Mouse (Mus musculus) left cerebral cortex, postnatal 36 days (tissue): ENCODE data around the gene Epas1. TPM values are rescaled to one million over a fixed set of nuclear protein-coding genes. Genes with fewer than 3 reads are reported as not detected.

ENCODE experiments used
- DNase-seq, 2 experiments: peaks; one replicate each; pipeline ENCODE4 v3.0.0; 2021 to 2022; ENCODE audit warnings: low spot score in 2 of 2, mixed read lengths in 1 of 2
- intact Hi-C: fragments of 180-260 bp; cut with DNase I; formaldehyde crosslinking; loops from one replicate; pipeline ENCODE4 v1.15.1; 2025
- total RNA-seq, 2 experiments: library from RNA; stranded (reverse); gene quantifications; 2 replicates each; pipeline ENCODE4 v1.2.3; 2021

The Epas1 gene
- total RNA-seq, 2 experiments from 2014 or later: 82.2 to 94.0 TPM

GRCm38 (mm10) chr17:86822017-86822737 is 68.7 kb downstream of the Epas1 start:
- DNase-seq: no peak
- intact Hi-C loops: no loop called here

DNA sequence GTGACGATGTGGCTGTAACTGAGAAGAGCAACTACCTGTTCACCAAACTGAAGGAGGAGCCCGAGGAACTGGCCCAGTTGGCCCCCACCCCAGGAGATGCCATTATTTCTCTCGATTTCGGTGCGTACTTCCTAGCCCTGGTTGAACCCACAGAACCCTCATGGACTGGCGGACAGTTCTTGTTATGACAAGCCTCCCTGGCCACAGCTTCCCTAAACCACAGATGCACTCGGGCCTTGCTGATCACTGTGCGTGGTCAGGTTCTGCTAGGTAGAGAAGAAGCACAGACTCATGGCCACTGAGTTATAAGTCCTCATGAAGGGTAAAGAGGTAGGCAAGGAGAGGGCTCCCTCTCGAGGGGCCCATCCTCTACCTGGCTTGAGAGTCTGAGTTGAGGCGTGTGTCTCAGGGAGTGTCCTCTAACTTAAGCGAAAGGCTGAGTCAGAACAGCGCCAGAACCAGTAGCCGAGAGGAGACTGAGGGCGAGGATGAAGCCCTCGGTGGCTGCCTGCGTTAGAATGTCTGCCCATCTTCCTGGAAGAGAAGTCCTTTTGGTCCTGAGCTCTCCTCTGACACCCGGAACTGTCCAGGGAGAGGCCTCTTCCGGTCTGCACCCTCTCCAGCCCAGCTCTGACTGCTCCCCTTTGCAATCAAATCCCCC is 71.1 kb downstream of the Epas1 start:
- DNase-seq: no peak
- intact Hi-C loops: no loop called here

GRCm38 (mm10) chr17:86825163-86825902 is 71.8 kb downstream of the Epas1 start:
- no peak for DNase-seq
- intact Hi-C loops: no loop called here

DNA sequence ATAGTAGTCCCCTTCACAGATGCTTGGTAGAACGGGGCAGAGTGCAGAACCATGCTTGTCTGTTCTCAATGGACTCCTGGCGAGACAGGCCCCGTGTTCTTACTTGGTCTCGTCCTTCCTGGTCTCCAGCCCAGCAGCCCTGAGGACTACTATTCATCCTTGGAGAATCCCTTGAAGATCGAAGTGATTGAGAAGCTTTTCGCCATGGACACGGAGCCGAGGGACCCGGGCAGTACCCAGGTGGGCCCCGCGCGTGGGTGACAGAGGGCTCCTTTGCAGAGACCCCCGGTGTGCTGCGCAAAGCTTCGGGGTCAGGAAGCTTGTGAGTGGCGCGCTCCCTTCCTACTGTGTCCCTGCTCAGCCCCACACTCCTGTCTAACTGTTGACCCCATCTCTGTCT is 72.9 kb downstream of the Epas1 start:
- DNase-seq: no peak
- intact Hi-C loops: no loop called here

DNA sequence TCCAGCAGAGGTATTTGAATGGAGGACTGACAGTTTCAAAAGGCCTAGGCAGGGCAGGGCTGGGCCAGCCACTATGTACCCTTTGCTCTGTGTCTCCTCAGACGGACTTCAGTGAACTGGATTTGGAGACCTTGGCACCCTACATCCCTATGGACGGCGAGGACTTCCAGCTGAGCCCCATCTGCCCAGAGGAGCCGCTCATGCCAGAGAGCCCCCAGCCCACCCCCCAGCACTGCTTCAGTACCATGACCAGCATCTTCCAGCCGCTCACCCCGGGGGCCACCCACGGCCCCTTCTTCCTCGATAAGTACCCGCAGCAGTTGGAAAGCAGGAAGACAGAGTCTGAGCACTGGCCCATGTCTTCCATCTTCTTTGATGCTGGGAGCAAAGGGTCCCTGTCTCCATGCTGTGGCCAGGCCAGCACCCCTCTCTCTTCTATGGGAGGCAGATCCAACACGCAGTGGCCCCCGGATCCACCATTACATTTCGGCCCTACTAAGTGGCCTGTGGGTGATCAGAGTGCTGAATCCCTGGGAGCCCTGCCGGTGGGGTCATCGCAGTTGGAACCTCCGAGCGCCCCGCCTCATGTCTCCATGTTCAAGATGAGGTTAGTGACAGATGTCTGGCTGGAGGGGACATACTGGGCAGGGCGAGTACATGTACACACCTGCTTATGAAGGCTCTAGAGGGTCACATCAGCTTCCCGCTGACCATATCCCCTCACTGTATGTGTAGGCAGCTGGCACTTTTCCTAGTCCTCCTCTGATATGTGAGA is 74.1 kb downstream of the Epas1 start:
- intact Hi-C loops: no loop called here

GRCm38 (mm10) chr17:86828500-86828899 is 75.0 kb downstream of the Epas1 start:
- intact Hi-C loops: no loop called here
- DNase-seq: no peak

More for the DNA sequence above, 74.1 kb downstream of the Epas1 start:
- DNase-seq: no peak

- intact Hi-C loops: no loop called here
- no peak for DNase-seq
Observed at GRCm38 (mm10) chr17:86829383-86830175, 76.1 kb downstream of the Epas1 start.

- DNase-seq: no peak
- intact Hi-C loops: no loop called here
Observed at GRCm38 (mm10) chr17:86830893-86831292, 77.4 kb downstream of the Epas1 start.

GRCm38 (mm10) chr17:86832562-86833327 is 79.2 kb downstream of the Epas1 start:
- intact Hi-C loops: no loop called here
- no peak for DNase-seq

GRCm38 (mm10) chr17:86833945-86834344 is 80.4 kb downstream of the Epas1 start:
- intact Hi-C loops: no loop called here
- DNase-seq: no peak

DNA sequence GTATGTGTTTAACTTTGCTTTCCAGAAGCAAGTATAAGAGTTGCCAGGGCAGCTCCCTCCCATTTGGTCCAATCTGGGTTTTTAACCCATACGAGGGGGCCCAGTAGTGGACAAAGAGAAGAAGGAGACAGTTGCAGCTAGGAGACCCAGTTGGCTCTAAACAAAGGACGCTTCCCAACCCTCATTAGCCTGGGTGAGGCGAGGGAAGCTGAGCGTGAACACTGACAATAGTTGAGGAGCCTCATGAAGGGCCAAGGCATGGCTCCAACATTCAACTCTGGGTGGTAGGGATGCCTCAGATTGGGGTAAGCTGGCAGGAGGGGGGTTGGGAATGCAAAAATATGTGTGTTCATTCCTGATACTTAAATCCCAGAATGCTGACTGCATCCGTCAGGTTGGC is 85.8 kb downstream of the Epas1 start:
- intact Hi-C loops: no loop called here
- DNase-seq: no peak

GRCm38 (mm10) chr17:86850700-86851337 is 97.3 kb downstream of the Epas1 start:
- DNase-seq: no peak
- intact Hi-C loops: no loop called here

DNA sequence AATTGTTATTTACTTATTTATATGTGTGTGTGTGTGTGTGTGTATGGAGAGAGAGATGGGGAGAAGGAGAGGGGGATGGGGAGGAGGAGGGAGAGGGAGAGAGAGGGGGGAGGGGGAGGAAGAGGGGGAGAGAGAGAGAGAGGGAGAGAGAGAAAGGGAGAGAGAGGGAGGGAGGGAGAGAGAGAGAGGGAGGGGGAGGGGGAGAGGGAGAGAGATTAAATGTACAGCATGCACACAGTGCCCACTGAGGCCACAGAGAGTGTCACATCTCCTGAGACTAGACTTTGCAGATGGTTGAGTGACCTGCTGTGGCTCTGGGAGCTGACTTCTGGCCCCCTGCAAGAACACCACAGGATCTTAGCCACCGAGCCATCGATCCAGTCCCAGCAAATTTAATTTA is 98.3 kb downstream of the Epas1 start:
- DNase-seq: no peak
- intact Hi-C loops: no loop called here

DNA sequence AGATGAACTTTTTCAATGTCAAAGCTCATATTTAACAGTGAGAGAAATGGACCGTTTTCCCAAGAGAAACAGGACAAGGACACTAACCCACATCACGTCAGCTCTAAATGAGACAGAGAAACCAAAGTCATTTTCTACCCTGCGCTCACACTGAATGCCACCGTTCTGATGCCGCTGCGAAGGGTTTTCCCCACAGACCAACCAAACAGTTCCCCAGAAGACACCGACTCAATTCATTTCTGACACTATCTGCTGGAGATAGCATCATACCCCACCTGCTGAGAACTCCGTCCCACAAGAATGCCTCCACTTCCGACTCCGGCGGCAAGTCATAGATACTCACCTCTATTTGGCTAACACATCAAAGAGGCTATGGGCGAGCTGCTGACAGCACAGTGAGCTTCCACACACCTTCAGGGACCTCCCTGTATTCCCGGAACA is 99.1 kb downstream of the Epas1 start:
- DNase-seq: no peak
- intact Hi-C loops: no loop called here

GRCm38 (mm10) chr17:86870586-86870985 is 117.1 kb downstream of the Epas1 start:
- DNase-seq: no peak
- intact Hi-C loops: no loop called here

- intact Hi-C loops: no loop called here
- DNase-seq: no peak
Observed at GRCm38 (mm10) chr17:86872643-86873042, 119.1 kb downstream of the Epas1 start.

DNA sequence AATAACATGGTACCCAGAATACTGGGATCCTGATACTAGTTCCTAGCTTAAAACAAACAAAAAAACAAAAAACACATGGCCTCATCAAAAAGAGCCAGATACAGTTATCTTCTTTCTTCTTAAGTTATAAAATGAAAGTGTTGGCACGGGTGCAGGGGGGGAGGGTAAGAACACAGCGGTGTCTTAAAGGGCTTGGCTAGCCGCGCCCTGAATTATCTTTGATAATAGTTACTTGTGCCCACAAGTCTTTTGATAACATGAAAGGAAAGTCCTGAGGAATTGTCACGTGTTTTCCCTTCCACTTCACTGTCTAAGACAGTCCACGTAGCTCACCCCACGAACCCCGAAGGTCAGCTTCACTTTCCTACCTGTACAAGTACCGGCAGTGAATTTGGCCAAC is 123.4 kb downstream of the Epas1 start:
- DNase-seq: no peak
- intact Hi-C loops: no loop called here

DNA sequence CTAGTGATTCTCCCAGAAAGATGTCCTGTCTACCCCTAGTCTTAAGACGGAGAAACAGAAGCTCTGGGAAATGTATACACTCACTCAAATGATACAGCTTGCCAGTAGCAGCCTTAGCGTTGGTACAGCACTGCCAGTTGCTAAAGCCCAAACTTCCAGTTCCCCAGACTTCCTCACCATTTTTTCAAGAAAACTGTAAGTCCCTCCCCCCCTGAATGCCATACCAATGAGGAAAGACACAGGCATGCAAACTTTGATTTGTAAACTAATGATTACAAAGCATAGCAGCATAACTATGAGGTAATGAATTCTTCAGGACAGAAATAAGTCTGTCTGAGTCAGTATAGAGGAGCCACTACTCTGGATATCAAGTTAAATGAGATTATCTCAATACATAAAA is 124.2 kb downstream of the Epas1 start:
- no peak for DNase-seq
- intact Hi-C loops: no loop called here
